In the genomic region with DNA sequence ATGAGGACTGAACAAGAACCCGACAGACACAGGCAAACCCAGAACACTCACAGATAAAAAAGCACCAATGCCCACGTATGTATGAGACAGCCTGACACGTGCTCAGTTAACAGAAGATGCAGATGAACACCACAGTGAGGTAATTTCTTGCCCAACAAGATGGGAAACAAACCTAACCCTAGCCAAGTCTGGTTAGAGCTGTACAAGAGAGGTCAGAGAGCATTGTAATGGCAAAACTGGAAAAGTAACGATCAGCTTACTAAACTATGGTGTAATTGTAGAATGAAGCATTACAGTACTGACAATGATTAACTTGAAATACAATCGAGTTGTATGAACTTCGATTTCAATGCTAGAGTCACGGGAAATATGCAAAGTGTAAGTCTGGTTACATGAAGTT, we compare ENCODE assay signal across 26 mouse cellular contexts. TPM values are rescaled to one million over a fixed set of nuclear protein-coding genes. Genes with fewer than 3 reads are reported as not detected.
DNase-seq lines count a peak whose midpoint lies in the region; ATAC-seq and TF ChIP-seq lines count a peak whose summit lies in the region.
"Had no signal": no experiment of that assay in that cellular context is flagged by ENCODE, and none has a peak within 500 bp of the region (broad histone marks: within the 10 kb centered on the region; RNA-seq: fewer than 3 reads in every experiment).

No protein-coding gene starts in this region.

- TF ChIP-seq EP300 in liver, postnatal 0 days (IDR thresholded peaks at IDR 0.05; ENCODE audit: low read depth), result no peak

- H3K27ac ChIP-seq in liver, adult 2 months (replicated peaks; ENCODE audit: insufficient read depth, low read depth, low read length), result no peak overlapping the region
- no peak overlapping the region for H3K27ac ChIP-seq in liver, postnatal 0 days (ENCODE audit: low read depth)
- H3K27ac ChIP-seq in liver, embryonic 11.5 days (ENCODE audit: low read depth, low read length), result no peak overlapping the region
- H3K27ac ChIP-seq: embryonic facial prominence, embryonic 13.5 days; embryonic facial prominence, embryonic 15.5 days; forebrain, embryonic 10.5 days; forebrain, embryonic 12.5 days had no signal

- no peak overlapping the region for H3K4me2 ChIP-seq in liver, postnatal 0 days (ENCODE audit: low read depth, low read length)
- no peak overlapping the region for H3K4me2 ChIP-seq in liver, embryonic 11.5 days
- H3K4me2 ChIP-seq: embryonic facial prominence, embryonic 13.5 days; embryonic facial prominence, embryonic 15.5 days; forebrain, embryonic 12.5 days had no signal

- WGBS in liver, adult 2 months, result 26% methylated on average over 7 of the region's 7 CpGs
- WGBS in liver, postnatal 0 days (ENCODE audit: insufficient replicate concordance), result 67% methylated on average over 7 of the region's 7 CpGs
- WGBS in liver, embryonic 11.5 days, result 82% methylated on average over 7 of the region's 7 CpGs

- no peak overlapping the region for H3K9ac ChIP-seq in liver, adult 2 months (ENCODE audit: low read depth, low read length)
- no peak overlapping the region for H3K9ac ChIP-seq in liver, postnatal 0 days (replicated peaks)
- H3K9ac ChIP-seq in liver, embryonic 11.5 days (ENCODE audit: low read depth, low read length), result no peak overlapping the region
- H3K9ac ChIP-seq: embryonic facial prominence, embryonic 13.5 days; embryonic facial prominence, embryonic 15.5 days; forebrain, embryonic 12.5 days had no signal

- peaks cover 7% of the 10 kb centered on the region for H3K4me1 ChIP-seq in liver, adult 2 months (ENCODE audit: control insufficient read depth, insufficient read depth, low read length)
- H3K4me1 ChIP-seq in liver, postnatal 0 days (ENCODE audit: insufficient read depth), result no peaks in the 10 kb centered on the region
- no peaks in the 10 kb centered on the region for H3K4me1 ChIP-seq in liver, embryonic 11.5 days (replicated peaks; ENCODE audit: control insufficient read depth, insufficient read depth, low read length)
- H3K4me1 ChIP-seq: embryonic facial prominence, embryonic 13.5 days; embryonic facial prominence, embryonic 15.5 days; forebrain, embryonic 10.5 days; forebrain, embryonic 12.5 days had no signal

- no peaks in the 10 kb centered on the region for H3K9me3 ChIP-seq in liver, postnatal 0 days (ENCODE audit: low read length)
- no peaks in the 10 kb centered on the region for H3K9me3 ChIP-seq in liver, embryonic 11.5 days (ENCODE audit: control insufficient read depth, low read length)
- H3K9me3 ChIP-seq: embryonic facial prominence, embryonic 13.5 days; embryonic facial prominence, embryonic 15.5 days; forebrain, embryonic 10.5 days; forebrain, embryonic 12.5 days had no signal

- TF ChIP-seq POLR2A in liver, adult 2 months (IDR thresholded peaks at IDR 0.05; ENCODE audit: extremely low read depth, insufficient read depth, low read length), result no peak

- H3K27me3 ChIP-seq in liver, adult 2 months (ENCODE audit: control insufficient read depth, insufficient read depth, low read length), result no peaks in the 10 kb centered on the region
- no peaks in the 10 kb centered on the region for H3K27me3 ChIP-seq in liver, postnatal 0 days (ENCODE audit: insufficient read depth, low read length)
- no peaks in the 10 kb centered on the region for H3K27me3 ChIP-seq in liver, embryonic 11.5 days (replicated peaks; ENCODE audit: control insufficient read depth, insufficient read depth, low read length)
- H3K27me3 ChIP-seq: embryonic facial prominence, embryonic 15.5 days; forebrain, embryonic 12.5 days had no signal

- DNase-seq in kidney, adult 11 months, result peak; percentile 26
- DNase-seq in kidney, postnatal 25 days, result no peak
- peak; percentile 67 for DNase-seq in kidney, adult 9 months
- no peak for DNase-seq in kidney, postnatal 10 days
- DNase-seq in liver, adult 2 months (ENCODE audit: extremely low read depth, low read depth, low spot score), result peak; percentile 98
- DNase-seq in liver, result no peak
- DNase-seq in liver, postnatal 0 days, result no peak
- DNase-seq in liver, embryonic 11.5 days (ENCODE audit: low spot score), result no peak
- DNase-seq: adrenal gland, adult 2 months; adrenal gland, postnatal 10 days; adrenal gland, postnatal 25 days; cerebellum, adult 11 months; cerebellum, adult 18-20 months; cerebellum, adult 8-10 months; cerebellum, adult 9-11 months; cerebellum, postnatal 14 days; cerebellum, postnatal 36 days; embryo, embryonic 11 days had no signal

- no peaks in the 10 kb centered on the region for H3K79me2 ChIP-seq in liver, adult 2 months (ENCODE audit: control insufficient read depth, insufficient read depth, low read length)

- H3K4me3 ChIP-seq in liver, adult 2 months (ENCODE audit: insufficient read depth, low read depth, low read length), result no peak overlapping the region
- no peak overlapping the region for H3K4me3 ChIP-seq in liver, postnatal 0 days (ENCODE audit: low read depth, low read length)
- H3K4me3 ChIP-seq in liver, embryonic 11.5 days (ENCODE audit: low read depth, low read length), result no peak overlapping the region
- H3K4me3 ChIP-seq: embryonic facial prominence, embryonic 13.5 days; embryonic facial prominence, embryonic 15.5 days; erythroblast, embryonic 14.5 days; forebrain, embryonic 10.5 days; forebrain, embryonic 12.5 days had no signal

- ATAC-seq in liver, postnatal 0 days, result peak; percentile 61; the same call in 1 of the 2 replicates
- ATAC-seq in liver, embryonic 11.5 days (replicated peaks; ENCODE audit: low FRiP score), result no peak
- ATAC-seq: forebrain, embryonic 14.5 days had no signal

- H3K36me3 ChIP-seq in liver, adult 2 months (ENCODE audit: control insufficient read depth, insufficient read depth, low read length), result no peaks in the 10 kb centered on the region
- no peaks in the 10 kb centered on the region for H3K36me3 ChIP-seq in liver, postnatal 0 days (replicated peaks; ENCODE audit: insufficient read depth, low read length)
- H3K36me3 ChIP-seq in liver, embryonic 11.5 days (ENCODE audit: control insufficient read depth, insufficient read depth, low read length), result no peaks in the 10 kb centered on the region
- H3K36me3 ChIP-seq: embryonic facial prominence, embryonic 13.5 days; embryonic facial prominence, embryonic 15.5 days; forebrain, embryonic 10.5 days; forebrain, embryonic 12.5 days had no signal

- no peak for TF ChIP-seq CTCF in liver, adult 2 months (IDR thresholded peaks at IDR 0.05; ENCODE audit: low read depth, low read length)
- TF ChIP-seq CTCF in liver, postnatal 0 days (IDR thresholded peaks at IDR 0.05; ENCODE audit: low read depth), result no peak

RNA-seq across cellular contexts. Expression of a gene that starts 45.0 kb away (rescaled TPM):
- total RNA-seq in liver, adult 2 months (2014; rRNA removed), result 0.87 and 1.6 TPM in 2 replicates
- 0.35 and 0.62 TPM in 2 replicates for polyA plus RNA-seq in liver, adult 2 months (2012; rRNA removed)
- polyA plus RNA-seq in liver, postnatal 0 days (2015; fragmentation: Nextera tagmentation; extraction: Ambion mirVana), result 0.21 and 0.38 TPM in 2 replicates
- polyA plus RNA-seq in liver, embryonic 11.5 days (2014; fragmentation: Nextera tagmentation; extraction: Ambion mirVana), result 1.3 and 1.7 TPM in 2 replicates
- total RNA-seq: common myeloid progenitor, adult 5-6 weeks; MEL had no signal
- polyA plus RNA-seq: erythroblast, embryonic 14.5 days had no signal

RNA-seq across cellular contexts. Expression of a gene that starts 58.1 kb away (rescaled TPM):
- total RNA-seq in liver, adult 2 months (2014; rRNA removed), result 8.4 and 10.1 TPM in 2 replicates
- polyA plus RNA-seq in liver, adult 2 months (2012; rRNA removed), result 5.0 and 5.5 TPM in 2 replicates
- polyA plus RNA-seq in liver, postnatal 0 days (2015; fragmentation: Nextera tagmentation; extraction: Ambion mirVana), result 15.5 and 17.1 TPM in 2 replicates
- 74.8 and 84.0 TPM in 2 replicates for polyA plus RNA-seq in liver, embryonic 11.5 days (2014; fragmentation: Nextera tagmentation; extraction: Ambion mirVana)

Comparison
In these comparisons a context has a peak if more than half of its experiments do, and no peak if none do; other contexts are left out.
1. DNase-seq: peak in kidney, adult 11 months (single experiment), kidney, adult 9 months (single experiment) and liver, adult 2 months (single experiment); none in kidney, postnatal 25 days (0 of 2), kidney, postnatal 10 days (single experiment), liver (single experiment), liver, postnatal 0 days (single experiment) and liver, embryonic 11.5 days (single experiment).